In the genomic region with DNA sequence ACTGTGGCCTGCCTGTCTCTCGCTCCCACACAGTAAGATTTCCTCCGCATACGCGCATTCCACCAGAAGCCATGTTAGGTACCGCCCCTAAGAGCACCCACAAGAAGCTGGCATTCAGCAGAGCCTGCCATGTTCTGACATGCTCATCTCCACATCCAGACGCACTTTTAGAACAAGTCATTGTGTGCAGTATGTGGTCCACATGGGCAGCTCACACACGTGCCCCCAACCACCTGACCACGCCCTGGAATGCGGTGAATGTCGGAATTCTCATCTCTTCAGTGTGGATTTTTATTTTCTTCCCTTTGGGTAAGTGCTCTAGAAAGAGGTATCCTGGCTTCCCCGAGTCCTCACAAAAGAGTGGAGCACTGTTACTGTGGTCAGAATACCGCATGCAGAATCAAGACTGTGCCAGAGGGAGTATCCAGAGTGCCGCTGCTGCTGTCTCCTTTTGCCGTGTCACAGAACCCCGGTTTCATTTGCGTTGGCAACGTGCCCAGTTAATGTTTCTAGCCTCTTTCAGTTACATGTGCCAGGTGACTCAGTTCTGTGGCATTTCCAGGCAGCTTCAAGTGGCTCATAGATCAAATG, we compare ENCODE assay signal across 8 mouse cellular contexts. TPM values are rescaled to one million over a fixed set of nuclear protein-coding genes. Genes with fewer than 3 reads are reported as not detected.
DNase-seq lines count a peak whose midpoint lies in the region; ATAC-seq and TF ChIP-seq lines count a peak whose summit lies in the region.

No protein-coding gene starts in this region.

- H3K9me3 ChIP-seq in heart, embryonic 12.5 days (replicated peaks): no peaks in the 10 kb centered on the region
- no peaks in the 10 kb centered on the region for H3K9me3 ChIP-seq in lung, embryonic 15.5 days

- peak; percentile 75 for ATAC-seq in Patski
- ATAC-seq in heart, embryonic 12.5 days (ENCODE audit: insufficient number of reproducible peaks, low FRiP score): peak; percentile 62
- ATAC-seq in lung, embryonic 15.5 days (ENCODE audit: borderline replicate concordance, extremely low read depth, low FRiP score, low TSS enrichment): peak; percentile 64; the same call in 1 of the 2 replicates
- ATAC-seq in monocyte, adult 5-6 weeks (replicated peaks; ENCODE audit: insufficient number of reproducible peaks, low FRiP score, low TSS enrichment, poor library complexity, severe bottlenecking): no peak

- DNase-seq in 3134 (ENCODE audit: extremely low read depth, insufficient read length, low spot score) (peak; percentile 89), Patski (ENCODE audit: low read depth, low spot score) (peak; percentile 91)
- DNase-seq in fibroblast of lung, adult 2 months (ENCODE audit: low read depth): peak; percentile 85
- DNase-seq in kidney, postnatal 36 days: peak; percentile 74 to 82
- peak; percentile 32 for DNase-seq in splenic B cell, adult 2 months (ENCODE audit: low read depth, low spot score)

- H3K4me1 ChIP-seq in heart, embryonic 12.5 days (replicated peaks): peaks cover 25% of the 10 kb centered on the region
- H3K4me1 ChIP-seq in lung, embryonic 15.5 days: peaks cover 11% of the 10 kb centered on the region

- CTCF ChIA-PET in Patski (lab: Charles Lee): interaction anchor here (1.1 to 1.5 kb wide), 3 partner anchors 9 to 129 kb away, joined by 3 read pairs; no protein-coding TSS in a partner anchor

- POLR2A ChIA-PET in Patski (lab: Charles Lee): interaction anchor here (0.6 to 1.1 kb wide), 4 partner anchors 11 to 39 kb away, joined by 3 read pairs; no protein-coding TSS in a partner anchor

- peak overlapping the region; percentile 36 for H3K4me2 ChIP-seq in heart, embryonic 12.5 days
- H3K4me2 ChIP-seq in lung, embryonic 15.5 days: peak overlapping the region; percentile 43

- no peak overlapping the region for H3K4me3 ChIP-seq in heart, embryonic 12.5 days
- H3K4me3 ChIP-seq in lung, embryonic 15.5 days: peak overlapping the region; percentile 11

- 55% methylated on average over 17 of the region's 17 CpGs for WGBS in heart, embryonic 12.5 days
- WGBS in lung, embryonic 15.5 days: 40% methylated on average over 17 of the region's 17 CpGs

- peaks cover 8% of the 10 kb centered on the region for H3K36me3 ChIP-seq in heart, embryonic 12.5 days
- no peaks in the 10 kb centered on the region for H3K36me3 ChIP-seq in lung, embryonic 15.5 days
- no peaks in the 10 kb centered on the region for H3K36me3 ChIP-seq in splenic B cell, adult 2 months (ENCODE audit: control insufficient read depth, insufficient read depth, low read length, poor library complexity, severe bottlenecking)

- in situ Hi-C loops in Patski (cut with MboI; ENCODE audit: low pct_unique_long_range_greater_than_20kb): no loop called here

- H3K27me3 ChIP-seq in Patski: no peaks in the 10 kb centered on the region
- H3K27me3 ChIP-seq in heart, embryonic 12.5 days (replicated peaks): 0 out of 2 replicates have a peak, but pooled peaks cover 3% of the 10 kb centered on the region
- H3K27me3 ChIP-seq in lung, embryonic 15.5 days: no peaks in the 10 kb centered on the region
- no peaks in the 10 kb centered on the region for H3K27me3 ChIP-seq in splenic B cell, adult 2 months (ENCODE audit: control insufficient read depth, insufficient read depth, low read length, poor library complexity, severe bottlenecking)

- TF ChIP-seq CTCF in Patski (IDR thresholded peaks at IDR 0.05): no peak

- no peak overlapping the region for H3K9ac ChIP-seq in heart, embryonic 12.5 days
- H3K9ac ChIP-seq in lung, embryonic 15.5 days: no peak overlapping the region

- peak overlapping the region; percentile 47; the same call in 1 of the 2 replicates for H3K27ac ChIP-seq in heart, embryonic 12.5 days (ENCODE audit: poor library complexity, severe bottlenecking)
- peak overlapping the region; percentile 48 for H3K27ac ChIP-seq in lung, embryonic 15.5 days

RNA-seq across cellular contexts. Expression of a gene that starts 28.4 kb away (rescaled TPM):
- 17.7 TPM for polyA plus RNA-seq in Patski (2021)
- polyA plus RNA-seq in heart, embryonic 12.5 days (2016; fragmentation: Nextera tagmentation; extraction: Ambion mirVana): 0.37 TPM in 2 replicates
- 0.87 and 1.1 TPM in 2 replicates for polyA plus RNA-seq in lung, embryonic 15.5 days (2015; fragmentation: Nextera tagmentation; extraction: Ambion mirVana)
- not detected in 3 replicates for total RNA-seq in monocyte, adult 5-6 weeks (2017)

Comparison
In these comparisons a context has a peak if more than half of its experiments do, and no peak if none do; other contexts are left out.
1. DNase-seq: peak in every context shown above with its lines; median percentile 91 in Patski; 89 in 3134; 85 in fibroblast of lung, adult 2 months; 78 in kidney, postnatal 36 days; 32 in splenic B cell, adult 2 months.